Mouse (Mus musculus) heart, adult 2 months (tissue): ENCODE measurements around the gene Layn.

Experiments used
- CTCF ChIP-seq: fragments of 200-600 bp; IDR thresholded peaks from 2 replicates; pipeline ENCODE4 v1.8.1; 2022; ENCODE audit warnings: antibody characterized with exemption, mild to moderate bottlenecking, moderate library complexity
- POLR2A ChIP-seq: fragments of 200-500 bp; IDR thresholded peaks from 2 replicates; pipeline ENCODE4 v1.6.1; 2011; ENCODE audit warnings: mild to moderate bottlenecking, low read depth, low read length, control low read depth; ENCODE audit not compliant: insufficient read depth

DNA sequence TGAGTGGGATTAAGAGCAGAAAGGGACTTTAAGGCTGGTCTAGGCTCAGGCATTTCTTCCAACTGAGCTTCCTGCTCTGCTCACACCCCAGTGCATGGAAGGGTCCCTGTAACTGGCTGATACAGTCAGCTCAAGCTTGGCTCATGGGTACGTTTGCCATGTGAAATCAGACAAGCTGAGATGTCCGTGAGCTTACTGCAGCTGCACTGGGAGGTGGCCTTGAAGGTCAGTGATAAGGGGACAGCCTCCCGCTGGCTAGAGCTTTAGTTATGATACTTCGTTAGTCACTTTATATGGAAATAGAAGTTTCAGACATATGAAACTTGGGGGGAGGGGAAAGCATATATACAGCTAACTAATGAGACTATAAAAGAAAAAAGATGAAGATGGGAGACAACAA lies 6.1 kb downstream of the Layn start:
- TF ChIP-seq CTCF (no peak), POLR2A (no peak)
